23 mouse cellular contexts compared by ENCODE assay signal in the genomic region with DNA sequence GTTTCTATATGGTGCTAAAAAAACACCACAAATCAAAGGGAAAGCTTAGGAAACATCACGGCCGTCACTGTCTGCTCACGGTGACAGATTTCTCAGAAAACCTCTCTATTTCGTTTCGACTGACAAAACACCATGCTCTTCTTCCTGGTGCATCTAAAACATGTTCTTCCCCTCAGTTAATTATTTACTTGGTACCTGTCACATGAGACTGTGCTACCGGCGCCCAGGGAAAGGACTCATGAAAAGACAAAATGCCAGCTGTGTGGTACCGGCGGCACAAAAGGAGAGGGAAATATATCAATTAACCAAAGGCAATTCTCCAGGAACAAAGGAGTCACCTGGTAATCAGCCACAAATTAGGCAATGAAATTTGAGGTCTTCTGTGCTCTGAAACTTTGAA.
DNase-seq lines count a peak whose midpoint lies in the region; ATAC-seq and TF ChIP-seq lines count a peak whose summit lies in the region.
"Had no signal": no experiment of that assay in that cellular context is flagged by ENCODE, and none has a peak within 500 bp of the region (broad histone marks: within the 10 kb centered on the region; RNA-seq: fewer than 3 reads in every experiment).

No protein-coding gene starts in this region.

- no peak for ATAC-seq in forebrain, embryonic 11.5 days (replicated peaks; ENCODE audit: low FRiP score)
- no peak for ATAC-seq in forebrain, embryonic 14.5 days
- ATAC-seq in intestine, postnatal 0 days, result no peak
- ATAC-seq: forebrain, embryonic 15.5 days; midbrain, embryonic 13.5 days had no signal

- H3K9me3 ChIP-seq in forebrain, embryonic 11.5 days (ENCODE audit: control insufficient read depth, low read length), result no peaks in the 10 kb centered on the region
- H3K9me3 ChIP-seq in forebrain, embryonic 14.5 days (replicated peaks; ENCODE audit: control insufficient read depth, low read length), result no peaks in the 10 kb centered on the region
- H3K9me3 ChIP-seq in intestine, postnatal 0 days (ENCODE audit: control insufficient read depth), result no peaks in the 10 kb centered on the region
- H3K9me3 ChIP-seq: forebrain, embryonic 15.5 days; hindbrain, embryonic 10.5 days; hindbrain, embryonic 15.5 days; limb, embryonic 13.5 days; liver, embryonic 15.5 days; megakaryocyte, embryonic 14.5 days; midbrain, embryonic 13.5 days had no signal

- H3K4me3 ChIP-seq in forebrain, embryonic 11.5 days (ENCODE audit: low read depth, low read length), result no peak overlapping the region
- no peak overlapping the region for H3K4me3 ChIP-seq in forebrain, embryonic 14.5 days (ENCODE audit: low read depth, low read length)
- H3K4me3 ChIP-seq in intestine, postnatal 0 days (ENCODE audit: low read depth, low read length), result peak overlapping the region; percentile 2; the same call in 1 of the 2 replicates
- H3K4me3 ChIP-seq: forebrain, embryonic 15.5 days; gastrocnemius, adult 2 months; hindbrain, embryonic 10.5 days; hindbrain, embryonic 15.5 days; limb, embryonic 13.5 days; liver, embryonic 15.5 days; megakaryocyte, embryonic 14.5 days; midbrain, embryonic 13.5 days had no signal

- no peak overlapping the region for H3K4me2 ChIP-seq in forebrain, embryonic 11.5 days (ENCODE audit: low read depth, low read length, severe bottlenecking)
- H3K4me2 ChIP-seq in forebrain, embryonic 14.5 days (ENCODE audit: low read length), result no peak overlapping the region
- peak overlapping the region; percentile 47 for H3K4me2 ChIP-seq in intestine, postnatal 0 days (replicated peaks; ENCODE audit: low read depth)
- H3K4me2 ChIP-seq: forebrain, embryonic 15.5 days; hindbrain, embryonic 15.5 days; limb, embryonic 13.5 days; liver, embryonic 15.5 days; midbrain, embryonic 13.5 days had no signal

- H3K27ac ChIP-seq in forebrain, embryonic 11.5 days (ENCODE audit: low read depth, low read length), result no peak overlapping the region
- no peak overlapping the region for H3K27ac ChIP-seq in forebrain, embryonic 14.5 days (ENCODE audit: low read depth, low read length)
- no peak overlapping the region for H3K27ac ChIP-seq in intestine, postnatal 0 days (ENCODE audit: low read depth, low read length)
- H3K27ac ChIP-seq: forebrain, embryonic 15.5 days; gastrocnemius, adult 2 months; hindbrain, embryonic 10.5 days; hindbrain, embryonic 15.5 days; limb, embryonic 13.5 days; liver, embryonic 15.5 days; midbrain, embryonic 13.5 days had no signal

- WGBS in forebrain, embryonic 11.5 days, result 87% methylated on average over 9 of the region's 9 CpGs
- WGBS in forebrain, embryonic 14.5 days, result 73% methylated on average over 9 of the region's 9 CpGs
- WGBS in intestine, postnatal 0 days, result 46% methylated on average over 9 of the region's 9 CpGs

- H3K36me3 ChIP-seq in forebrain, embryonic 11.5 days (ENCODE audit: control insufficient read depth, insufficient read depth, low read length), result no peaks in the 10 kb centered on the region
- no peaks in the 10 kb centered on the region for H3K36me3 ChIP-seq in forebrain, embryonic 14.5 days (ENCODE audit: control insufficient read depth, insufficient read depth, low read length)
- H3K36me3 ChIP-seq in intestine, postnatal 0 days (ENCODE audit: control insufficient read depth, insufficient read depth), result no peaks in the 10 kb centered on the region
- H3K36me3 ChIP-seq: forebrain, embryonic 15.5 days; hindbrain, embryonic 10.5 days; hindbrain, embryonic 15.5 days; limb, embryonic 13.5 days; liver, embryonic 15.5 days; midbrain, embryonic 13.5 days had no signal

- no peak for TF ChIP-seq CTCF in intestine, postnatal 0 days (IDR thresholded peaks at IDR 0.05; ENCODE audit: low read depth)

- H3K4me1 ChIP-seq in forebrain, embryonic 11.5 days (replicated peaks; ENCODE audit: control insufficient read depth, insufficient read depth, low read length), result no peaks in the 10 kb centered on the region
- H3K4me1 ChIP-seq in forebrain, embryonic 14.5 days (ENCODE audit: control insufficient read depth, insufficient read depth, low read length), result no peaks in the 10 kb centered on the region
- H3K4me1 ChIP-seq in intestine, postnatal 0 days (replicated peaks; ENCODE audit: control insufficient read depth, insufficient read depth, low read length), result no peaks in the 10 kb centered on the region; the same call in 1 of the 2 replicates
- H3K4me1 ChIP-seq: forebrain, embryonic 15.5 days; hindbrain, embryonic 10.5 days; hindbrain, embryonic 15.5 days; limb, embryonic 13.5 days; liver, embryonic 15.5 days; midbrain, embryonic 13.5 days had no signal

- H3K27me3 ChIP-seq in forebrain, embryonic 11.5 days (ENCODE audit: control insufficient read depth, insufficient read depth, low read length), result no peaks in the 10 kb centered on the region
- H3K27me3 ChIP-seq in forebrain, embryonic 14.5 days (replicated peaks; ENCODE audit: control insufficient read depth, insufficient read depth, low read length), result no peaks in the 10 kb centered on the region
- no peaks in the 10 kb centered on the region for H3K27me3 ChIP-seq in intestine, postnatal 0 days (replicated peaks; ENCODE audit: control insufficient read depth, insufficient read depth, low read length)
- H3K27me3 ChIP-seq: forebrain, embryonic 15.5 days; hindbrain, embryonic 15.5 days; limb, embryonic 13.5 days; liver, embryonic 15.5 days; midbrain, embryonic 13.5 days had no signal

- DNase-seq in forebrain, embryonic 11.5 days (ENCODE audit: low spot score), result peak; percentile 27
- no peak for DNase-seq in forebrain, embryonic 14.5 days (ENCODE audit: low spot score)
- DNase-seq in kidney, postnatal 36 days, result peak; percentile 3
- no peak for DNase-seq in kidney, postnatal 14 days
- DNase-seq in induced T-regulatory cell, adult 2 months (ENCODE audit: low read depth), result peak; percentile 24
- DNase-seq in cerebellum, adult 9-11 months, result no peak
- DNase-seq: adrenal gland, postnatal 25 days; cerebellum, adult 11-12 months; cerebellum, postnatal 10 days; gastrocnemius, adult 2 months; heart, postnatal 14 days; kidney, postnatal 10 days; lung, postnatal 36 days; thymus, adult 2 months; thymus, postnatal 36 days had no signal

- no peak overlapping the region for H3K9ac ChIP-seq in forebrain, embryonic 11.5 days (ENCODE audit: low read length)
- no peak overlapping the region for H3K9ac ChIP-seq in forebrain, embryonic 14.5 days (ENCODE audit: low read length)
- H3K9ac ChIP-seq in intestine, postnatal 0 days (ENCODE audit: low read depth, low read length), result no peak overlapping the region
- H3K9ac ChIP-seq: forebrain, embryonic 15.5 days; hindbrain, embryonic 15.5 days; limb, embryonic 13.5 days; liver, embryonic 15.5 days; midbrain, embryonic 13.5 days had no signal

Comparison
In these comparisons a context has a peak if more than half of its experiments do, and no peak if none do; other contexts are left out.
1. DNase-seq: peak in forebrain, embryonic 11.5 days (single experiment), kidney, postnatal 36 days (2 of 2) and induced T-regulatory cell, adult 2 months (single experiment); none in forebrain, embryonic 14.5 days (single experiment), kidney, postnatal 14 days (single experiment) and cerebellum, adult 9-11 months (single experiment).